Mouse (Mus musculus): ENCODE measurements around the gene Xrra1.
"Not testable (repeated sequence)": the region's sequence is repeated elsewhere in the genome, so short reads cannot be mapped to it uniquely, and the experiment has no call there.

The Xrra1 gene

GRCm38 (mm10) chr7:99953442-99954098 is 94.7 kb downstream of the Xrra1 start:
- CTCF ChIA-PET = no interaction called here

- CTCF ChIA-PET = no interaction called here
These were observed 95.3 kb downstream of the Xrra1 start for GRCm38 (mm10) chr7:99954212-99954611.

DNA sequence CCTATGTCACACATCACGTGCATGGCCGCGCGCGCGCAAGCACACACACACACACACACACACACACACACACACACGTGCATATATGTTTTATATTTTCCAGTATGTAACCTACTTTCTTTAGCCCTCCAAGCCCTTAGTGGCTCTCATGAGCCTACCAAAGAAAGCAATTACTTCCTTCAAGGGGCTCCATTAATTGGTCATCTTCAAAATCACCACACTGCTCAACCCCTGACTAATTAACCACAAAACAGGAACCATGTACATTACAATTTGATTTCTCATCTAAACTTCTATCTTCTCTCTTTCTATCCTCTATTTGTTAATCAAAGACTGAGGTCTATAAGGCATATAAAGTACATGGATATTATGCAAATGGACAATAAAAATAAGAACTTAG is 97.2 kb downstream of the Xrra1 start:
- CTCF ChIA-PET = interaction anchor here (0.8 kb wide), 1 partner anchor 1248 kb away, joined by 7 read pairs; no protein-coding TSS in a partner anchor

DNA sequence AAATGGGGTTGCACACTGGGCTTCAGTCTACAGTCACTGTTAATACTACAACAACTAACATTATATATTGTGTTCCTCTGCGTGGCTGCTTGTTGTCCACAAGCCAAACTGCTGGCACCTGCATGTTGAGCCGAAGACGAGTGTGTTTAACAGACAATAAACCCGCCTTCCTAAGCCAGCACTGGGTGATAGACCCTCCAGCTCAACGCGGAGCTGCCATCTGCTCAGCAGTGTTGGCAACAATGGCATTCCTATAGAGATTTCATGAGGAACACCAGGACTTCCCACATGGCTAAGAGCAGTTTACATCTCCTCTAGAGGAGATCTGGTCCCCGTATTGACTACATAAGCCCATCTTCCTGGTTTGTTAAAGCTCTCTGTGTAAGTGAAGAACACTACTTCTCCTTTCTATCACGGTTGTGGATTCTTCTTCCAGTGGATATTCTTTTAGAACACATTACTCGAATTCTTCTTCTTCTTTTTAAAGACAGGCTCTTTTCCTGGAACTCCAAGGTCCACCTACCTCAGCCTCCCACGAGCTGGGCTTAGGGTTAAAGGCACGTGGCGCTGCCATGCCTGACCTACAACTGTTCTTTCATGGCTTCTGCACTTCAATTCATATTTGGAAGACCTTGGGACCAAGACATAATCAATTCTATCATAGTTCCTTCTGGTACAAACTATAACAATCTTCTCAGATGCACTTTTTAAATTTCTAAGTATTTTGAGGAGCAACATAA is 98.5 kb downstream of the Xrra1 start:
- CTCF ChIA-PET = interaction anchor here (0.6 kb wide), 1 partner anchor 23 kb away, joined by 3 read pairs; the partner anchor contains the start of gene Rnf169

- CTCF ChIA-PET = not testable (repeated sequence)
These were observed 101.7 kb downstream of the Xrra1 start for GRCm38 (mm10) chr7:99960571-99960970.

GRCm38 (mm10) chr7:99961518-99961917 is 102.6 kb downstream of the Xrra1 start:
- CTCF ChIA-PET = no interaction called here

GRCm38 (mm10) chr7:99962536-99963236 is 103.8 kb downstream of the Xrra1 start:
- CTCF ChIA-PET = no interaction called here

- CTCF ChIA-PET = interaction anchor here (0.7 kb wide), 1 partner anchor 501 kb away, joined by 5 read pairs; no protein-coding TSS in a partner anchor
These were observed 104.4 kb downstream of the Xrra1 start for GRCm38 (mm10) chr7:99963237-99963860.

GRCm38 (mm10) chr7:99965020-99965841 is 106.3 kb downstream of the Xrra1 start:
- CTCF ChIA-PET = interaction anchor here (0.7 kb wide), 1 partner anchor 1311 kb away, joined by 4 read pairs; no protein-coding TSS in a partner anchor

GRCm38 (mm10) chr7:99966011-99966721 is 107.2 kb downstream of the Xrra1 start:
- CTCF ChIA-PET = interaction anchor here (0.9 kb wide), 1 partner anchor 20 kb away, joined by 3 read pairs; no protein-coding TSS in a partner anchor
